Mouse (Mus musculus) cerebellum, adult 2 months (tissue): ENCODE results near the gene Siah3.

Experiments
- CTCF ChIP-seq: fragments of 200-500 bp; IDR thresholded peaks from 2 replicates; pipeline ENCODE4 v1.5.1; 2011; ENCODE audit warnings: low read depth, mild to moderate bottlenecking, control low read depth, low read length, moderate library complexity, borderline replicate concordance; ENCODE audit not compliant: insufficient read depth
- POLR2A ChIP-seq: fragments of 200-500 bp; IDR thresholded peaks from 2 replicates; pipeline ENCODE4 v1.6.1; 2011; ENCODE audit warnings: low read length, control low read depth, borderline replicate concordance; ENCODE audit not compliant: insufficient read depth

DNA sequence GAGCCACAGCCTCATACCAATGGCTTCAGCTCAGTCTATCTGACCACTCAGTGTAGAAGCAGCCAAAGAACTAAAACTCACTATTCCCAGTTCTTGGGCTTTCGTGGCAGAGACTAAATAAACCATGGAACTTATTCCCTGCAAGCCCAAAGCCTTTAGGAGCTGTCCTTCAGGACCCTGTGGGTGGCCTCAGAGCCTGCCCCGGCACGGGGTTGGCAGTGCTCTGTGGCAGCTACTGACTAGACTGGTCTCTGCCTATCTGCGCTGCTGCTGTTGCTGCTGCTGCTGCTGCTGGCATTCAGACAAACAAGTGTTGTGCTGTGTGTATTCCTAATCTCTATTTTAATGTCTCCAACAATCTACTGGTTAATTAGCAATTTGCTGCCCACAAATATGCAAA is 1.1 kb upstream of the Siah3 start:
- TF ChIP-seq CTCF (no peak), POLR2A (no peak)
